Mouse (Mus musculus) brain, embryonic 14.5 days (tissue): ENCODE measurements at regions not wholly inside any gene's neighbourhood (a gene's known extent, or its start where the extent isn't known, plus 50 kb on each side); places are given as distances from the start of the nearest gene placed in this dataset.

Source experiments
- DNase-seq: peaks from one replicate; pipeline ENCODE4 v3.0.0-alpha.2; 2011; ENCODE audit warnings: low read depth
- CTCF ChIP-seq: fragments of 200-500 bp; IDR thresholded peaks from 2 replicates; pipeline ENCODE4 v1.5.1; 2012; ENCODE audit warnings: inconsistent platforms, mild to moderate bottlenecking, moderate library complexity, borderline replicate concordance; ENCODE audit not compliant: insufficient read depth, insufficient read length; ENCODE audit errors: extremely low read depth
- POLR2A ChIP-seq: fragments of 200-500 bp; IDR thresholded peaks from 2 replicates; pipeline ENCODE4 v1.6.1; 2012; ENCODE audit warnings: mild to moderate bottlenecking, inconsistent platforms, borderline replicate concordance; ENCODE audit not compliant: poor library complexity, insufficient read depth, insufficient read length, severe bottlenecking; ENCODE audit errors: extremely low read depth

- no peak for DNase-seq
- TF ChIP-seq CTCF: no peak
- no peak for TF ChIP-seq POLR2A
Measured at GRCm38 (mm10) chr12:13815500-13815899, 336.4 kb downstream of the Fam84a start.

GRCm38 (mm10) chr12:13810155-13810515 lies 341.7 kb downstream of the Fam84a start:
- peak; percentile 21 for DNase-seq
- TF ChIP-seq CTCF (no peak), POLR2A (no peak)

- TF ChIP-seq CTCF (no peak), POLR2A (no peak)
- peak; percentile 72 for DNase-seq
Measured at GRCm38 (mm10) chr12:13809291-13810154, 342.3 kb downstream of the Fam84a start.

- no peak for DNase-seq
- TF ChIP-seq CTCF (no peak), POLR2A (no peak)
Measured at GRCm38 (mm10) chr12:13779752-13780151, 372.1 kb downstream of the Fam84a start.

- no peak for DNase-seq
- TF ChIP-seq CTCF: no peak
- TF ChIP-seq POLR2A: no peak
Measured at GRCm38 (mm10) chr12:13776687-13777086, 375.2 kb downstream of the Fam84a start.

GRCm38 (mm10) chr12:13769696-13770095 lies 382.2 kb downstream of the Fam84a start:
- DNase-seq: peak; percentile 15
- no peak for TF ChIP-seq CTCF
- no peak for TF ChIP-seq POLR2A

GRCm38 (mm10) chr12:13769156-13769555 lies 382.7 kb downstream of the Fam84a start:
- TF ChIP-seq CTCF (no peak), POLR2A (no peak)
- DNase-seq: peak; percentile 70

GRCm38 (mm10) chr12:13766486-13766885 lies 385.4 kb downstream of the Fam84a start:
- DNase-seq: no peak
- TF ChIP-seq CTCF (no peak), POLR2A (no peak)

GRCm38 (mm10) chr12:13753878-13754277 lies 398.0 kb downstream of the Fam84a start:
- no peak for TF ChIP-seq CTCF
- TF ChIP-seq POLR2A: no peak
- DNase-seq: no peak

- peak; percentile 64 for DNase-seq
- TF ChIP-seq CTCF: no peak
- TF ChIP-seq POLR2A: no peak
Measured at GRCm38 (mm10) chr12:13744323-13744931, 407.4 kb downstream of the Fam84a start.

GRCm38 (mm10) chr12:13729901-13730637 lies 421.8 kb downstream of the Fam84a start:
- DNase-seq: no peak
- TF ChIP-seq POLR2A: no peak
- TF ChIP-seq CTCF: no peak
